Mouse (Mus musculus) testis, adult 2 months (tissue): ENCODE results near the gene S100a6. TPM values are rescaled to one million over a fixed set of nuclear protein-coding genes. Genes with fewer than 3 reads are reported as not detected.

Experiments used
- H3K27ac ChIP-seq: fragments of 200-500 bp; 2 replicates; pipeline ENCODE4 v1.5.1; 2012; ENCODE audit warnings: low read depth, low read length; ENCODE audit not compliant: control insufficient read depth, insufficient read depth
- H3K27me3 ChIP-seq: fragments of 200-500 bp; 2 replicates; pipeline ENCODE4 v1.6.1; 2012; ENCODE audit warnings: mild to moderate bottlenecking, low read length, moderate library complexity; ENCODE audit not compliant: control insufficient read depth, insufficient read depth
- H3K36me3 ChIP-seq: fragments of 200-500 bp; 2 replicates; pipeline ENCODE4 v1.6.1; 2012; ENCODE audit warnings: mild to moderate bottlenecking, low read length; ENCODE audit not compliant: control insufficient read depth, insufficient read depth
- H3K4me1 ChIP-seq: fragments of 200-500 bp; 2 replicates; pipeline ENCODE4 v1.6.1; 2012; ENCODE audit warnings: low read length; ENCODE audit not compliant: control insufficient read depth, insufficient read depth
- H3K4me3 ChIP-seq: fragments of 200-500 bp; 2 replicates; pipeline ENCODE4 v1.5.1; 2012; ENCODE audit warnings: low read depth, mild to moderate bottlenecking, low read length, moderate library complexity, mixed read lengths; ENCODE audit not compliant: control insufficient read depth
- CTCF ChIP-seq: fragments of 200-500 bp; IDR thresholded peaks from 2 replicates; pipeline ENCODE4 v1.5.1; 2012; ENCODE audit warnings: low read depth, mild to moderate bottlenecking, inconsistent platforms, low read length, moderate library complexity; ENCODE audit not compliant: control insufficient read depth, insufficient read depth, insufficient replicate concordance
- POLR2A ChIP-seq: fragments of 200-500 bp; IDR thresholded peaks from 2 replicates; pipeline ENCODE4 v1.6.1; 2012; ENCODE audit warnings: low read depth, mild to moderate bottlenecking, inconsistent platforms, low read length, moderate library complexity; ENCODE audit not compliant: control insufficient read depth
- polyA plus RNA-seq: library from polyadenylated mRNA; depleted of rRNA; stranded (reverse); fragments of >200 nt; gene quantifications from 2 replicates; pipeline ENCODE4 v1.2.3, GENCODE M21; 2012

S100a6 gene
- polyA plus RNA-seq, 1 experiment: 13.0 TPM

DNA sequence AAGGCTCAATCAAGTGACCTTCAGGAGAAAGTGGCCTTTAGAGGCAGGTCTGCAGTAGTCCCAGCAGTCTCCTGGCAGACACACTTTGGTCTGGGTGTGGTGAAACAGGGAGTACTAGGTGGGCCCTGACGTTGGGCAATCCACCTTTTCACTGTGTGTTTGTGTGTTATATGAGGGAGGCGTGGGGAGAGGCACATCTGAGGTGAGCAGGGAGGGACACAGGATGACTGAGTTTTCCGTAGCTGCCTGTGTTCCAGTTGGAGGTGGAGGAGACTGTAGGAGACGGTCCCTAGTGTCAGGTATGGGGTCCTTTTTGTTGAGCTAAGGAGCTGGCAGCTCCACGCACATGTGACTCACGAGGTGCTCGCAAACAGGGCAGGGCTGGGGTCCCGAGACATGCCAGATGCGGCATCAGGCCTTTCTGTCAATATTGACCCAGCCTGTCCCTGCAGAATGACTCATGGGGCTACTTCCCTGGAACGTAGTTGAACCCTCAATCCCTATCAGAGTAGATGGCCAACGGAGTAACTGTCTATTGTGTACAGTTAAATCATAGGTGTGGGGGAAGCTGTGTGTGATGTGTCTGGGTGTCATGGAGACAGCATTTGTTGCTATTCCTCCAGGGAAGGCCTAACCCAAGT lies 2.0 kb downstream of the S100a6 start:
- Histone ChIP-seq H3K27ac (no peak overlapping the region), H3K27me3 (no peaks in the 10 kb centered on the region), H3K36me3 (no peaks in the 10 kb centered on the region), H3K4me1 (peaks cover 3% of the 10 kb centered on the region), H3K4me3 (no peak overlapping the region)
- TF ChIP-seq POLR2A (no peak), CTCF (no peak)

DNA sequence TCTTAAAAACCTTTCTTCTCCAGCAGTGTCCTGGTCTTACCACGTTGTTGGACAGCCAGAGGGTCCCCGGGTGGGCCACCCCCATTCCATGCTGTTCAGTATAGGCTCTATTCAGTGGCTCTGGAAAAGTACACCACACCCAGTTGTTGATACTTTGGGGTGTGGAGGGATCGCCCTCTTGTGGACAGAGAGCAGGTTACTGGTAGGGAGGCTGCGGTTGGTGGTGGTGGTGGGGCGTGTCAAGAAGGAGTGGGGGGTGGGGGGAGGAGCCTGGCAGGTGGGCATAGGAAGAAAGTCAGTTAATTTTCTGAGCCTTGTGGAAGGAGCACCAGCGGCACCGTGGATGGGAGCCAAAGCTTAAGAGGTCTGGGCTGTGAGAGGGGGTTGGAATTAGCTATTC lies 2.7 kb downstream of the S100a6 start:
- H3K27me3 ChIP-seq: no peaks in the 10 kb centered on the region
- H3K27ac ChIP-seq: no peak overlapping the region
- peaks cover 3% of the 10 kb centered on the region for H3K4me1 ChIP-seq
- TF ChIP-seq CTCF (peak; percentile 59; the same call in 1 of the 2 replicates), POLR2A (no peak)
- no peak overlapping the region for H3K4me3 ChIP-seq
- H3K36me3 ChIP-seq: no peaks in the 10 kb centered on the region

DNA sequence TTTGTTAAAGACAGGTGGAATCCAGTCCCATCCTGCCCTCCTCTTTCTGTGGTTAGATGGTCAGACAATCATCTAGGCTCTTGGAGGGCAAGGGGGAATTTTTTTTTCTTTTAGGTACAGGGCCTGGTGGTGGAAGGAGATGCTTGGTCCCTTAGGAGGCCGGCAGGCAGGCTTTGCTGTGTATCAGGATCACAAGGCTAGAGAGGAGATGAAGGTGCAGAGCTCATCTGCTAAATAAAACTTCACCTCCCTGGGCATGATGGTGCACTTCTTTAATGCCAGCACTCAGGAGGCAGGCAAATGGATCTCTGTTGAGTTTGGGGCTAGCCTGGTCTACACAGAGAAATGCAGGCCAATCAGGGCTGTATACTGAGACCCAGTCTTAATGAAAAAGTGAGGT lies 3.2 kb downstream of the S100a6 start:
- TF ChIP-seq CTCF (no peak), POLR2A (no peak)
- H3K36me3 ChIP-seq: no peaks in the 10 kb centered on the region
- no peaks in the 10 kb centered on the region for H3K27me3 ChIP-seq
- no peak overlapping the region for H3K4me3 ChIP-seq
- H3K4me1 ChIP-seq: peaks cover 3% of the 10 kb centered on the region
- H3K27ac ChIP-seq: no peak overlapping the region

DNA sequence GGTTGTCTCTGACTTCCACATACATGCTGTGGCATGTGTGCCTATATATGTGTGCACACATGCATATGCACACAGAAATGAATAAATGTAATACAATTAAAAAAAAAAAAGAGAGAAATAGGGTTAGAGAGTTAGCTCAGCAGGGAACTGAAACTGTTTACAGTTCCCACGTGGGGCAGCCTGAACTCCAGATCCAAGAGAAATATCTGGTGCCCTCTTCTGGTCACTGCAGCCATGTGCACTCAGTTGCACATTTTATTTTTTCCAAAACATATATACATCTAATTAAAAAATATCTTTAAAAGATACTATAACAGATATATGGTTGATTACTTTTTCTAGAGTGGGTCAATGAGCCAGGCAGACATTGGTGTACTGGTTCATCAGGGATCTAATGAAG lies 4.9 kb downstream of the S100a6 start:
- no peak overlapping the region for H3K4me3 ChIP-seq
- peaks cover 3% of the 10 kb centered on the region for H3K4me1 ChIP-seq
- TF ChIP-seq CTCF (no peak), POLR2A (no peak)
- no peak overlapping the region for H3K27ac ChIP-seq
- H3K27me3 ChIP-seq: no peaks in the 10 kb centered on the region
- H3K36me3 ChIP-seq: no peaks in the 10 kb centered on the region

DNA sequence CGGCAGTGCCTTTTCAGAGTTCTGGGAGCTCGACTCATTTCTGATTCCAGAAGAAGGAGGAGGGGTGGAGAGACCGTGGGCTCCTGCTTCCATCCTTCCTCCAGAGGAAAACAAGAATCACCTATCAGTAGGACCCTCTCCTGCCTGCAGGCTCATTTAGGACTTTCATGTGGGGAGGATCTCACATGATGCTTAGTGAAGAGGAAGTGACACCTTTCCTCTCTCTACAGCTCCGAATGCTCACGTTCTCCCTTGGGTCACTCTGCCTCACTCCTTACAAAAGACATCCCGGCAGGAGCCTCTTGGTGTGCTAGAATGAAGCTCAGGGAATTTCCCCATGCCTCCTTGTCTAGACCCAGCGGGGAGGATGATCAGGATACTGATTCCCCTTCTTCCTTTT lies 8.9 kb downstream of the S100a6 start:
- no peak overlapping the region for H3K27ac ChIP-seq
- H3K4me1 ChIP-seq: peaks cover 2% of the 10 kb centered on the region; the same call in 1 of the 2 replicates
- no peak overlapping the region for H3K4me3 ChIP-seq
- no peaks in the 10 kb centered on the region for H3K36me3 ChIP-seq
- H3K27me3 ChIP-seq: no peaks in the 10 kb centered on the region
- TF ChIP-seq POLR2A (no peak), CTCF (no peak)

DNA sequence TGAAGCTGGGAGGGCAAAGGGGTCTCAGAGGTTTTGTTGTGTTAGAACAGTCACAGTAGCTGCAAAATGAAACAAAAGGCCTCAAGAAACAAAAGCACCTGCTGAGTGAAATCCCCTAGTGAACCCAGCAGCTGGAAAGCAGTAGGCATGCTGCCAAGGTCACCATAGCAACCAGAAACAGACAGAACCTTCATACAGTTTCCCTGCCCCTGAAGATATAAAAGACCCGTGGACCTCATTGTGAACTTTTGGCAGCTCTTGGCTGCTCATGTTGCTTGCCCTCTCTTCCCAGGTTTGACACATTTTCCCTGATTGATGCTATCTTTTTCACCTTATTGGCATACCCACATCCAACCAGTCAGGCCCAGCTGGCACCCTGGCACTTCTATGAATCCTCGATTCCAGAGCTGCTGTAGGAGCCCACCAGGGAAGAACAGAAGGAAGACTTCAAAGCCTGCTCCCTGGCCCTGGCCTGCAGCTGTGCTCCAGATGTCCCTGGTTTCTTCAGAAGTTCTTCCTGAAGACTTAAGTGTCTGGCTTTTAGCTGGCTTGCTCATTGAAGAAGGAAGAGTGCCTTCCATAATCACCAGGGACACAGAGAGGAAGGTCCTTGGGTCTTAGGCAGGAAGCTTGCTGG lies 10.9 kb downstream of the S100a6 start:
- no peak overlapping the region for H3K4me3 ChIP-seq
- no peaks in the 10 kb centered on the region for H3K36me3 ChIP-seq
- TF ChIP-seq CTCF (no peak), POLR2A (no peak)
- H3K27me3 ChIP-seq: no peaks in the 10 kb centered on the region
- peaks cover 2% of the 10 kb centered on the region; the same call in 1 of the 2 replicates for H3K4me1 ChIP-seq
- peak overlapping the region; percentile 42; the same call in 1 of the 2 replicates for H3K27ac ChIP-seq

DNA sequence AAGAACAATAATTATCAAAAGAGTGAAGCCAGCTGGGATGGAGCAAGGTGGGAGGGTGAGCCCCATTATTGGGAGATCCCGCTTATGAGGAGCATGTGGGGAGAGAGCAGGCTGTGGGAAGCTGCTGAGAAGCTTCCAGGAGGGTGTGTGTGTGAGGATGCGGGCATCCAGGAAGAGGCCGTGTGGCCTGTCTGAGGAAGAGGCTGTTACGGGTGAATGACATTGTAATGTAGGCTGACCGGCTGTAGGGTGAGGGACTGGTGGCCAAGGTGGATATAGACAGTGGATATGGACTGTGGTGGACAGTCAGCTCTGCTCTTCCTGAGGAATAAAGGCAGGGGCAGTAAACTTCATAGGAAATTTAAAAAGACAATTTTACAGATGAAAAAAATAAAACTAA lies 12.8 kb downstream of the S100a6 start:
- H3K27me3 ChIP-seq: no peaks in the 10 kb centered on the region
- H3K36me3 ChIP-seq: no peaks in the 10 kb centered on the region
- H3K4me1 ChIP-seq: peaks cover 2% of the 10 kb centered on the region; the same call in 1 of the 2 replicates
- no peak for TF ChIP-seq CTCF
- no peak for TF ChIP-seq POLR2A
- no peak overlapping the region for H3K4me3 ChIP-seq
- H3K27ac ChIP-seq: no peak overlapping the region
